Mouse (Mus musculus): ENCODE results near the gene Gm14685.
"Not testable (repeated sequence)": the region's sequence is repeated elsewhere in the genome, so short reads cannot be mapped to it uniquely, and the experiment has no call there.

DNA sequence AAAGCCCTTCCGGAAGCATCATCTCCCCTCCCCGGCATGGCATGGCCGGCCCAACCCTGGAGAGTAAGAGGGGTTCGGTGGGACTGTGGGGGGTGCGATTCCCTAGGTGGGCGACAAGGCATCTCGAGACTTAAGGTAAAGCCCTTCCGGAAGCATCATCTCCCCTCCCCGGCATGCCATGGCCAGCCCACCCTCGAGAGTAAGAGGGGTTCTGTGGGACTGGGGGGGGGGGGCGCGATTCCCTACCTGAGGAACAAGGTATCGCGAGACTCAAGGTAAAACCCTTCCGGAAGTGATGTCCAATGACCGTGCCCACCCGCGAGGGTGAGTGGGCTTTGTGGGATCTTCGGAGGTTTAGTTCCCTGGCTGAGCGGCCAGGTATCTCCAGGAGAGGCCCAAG lies 31.6 kb downstream of the Gm14685 start, which contains the start of gene Xlr5b:
- not testable (repeated sequence) for TF ChIP-seq POLR2A (IDR thresholded peaks at IDR 0.05; ENCODE audit: low read depth, low read length); CTCF (IDR thresholded peaks at IDR 0.05; ENCODE audit: extremely low read depth, insufficient read length, insufficient replicate concordance, low read depth, low read length)
